Mouse (Mus musculus) olfactory bulb, adult 2 months (tissue): ENCODE data around the gene Ripply1.

Experiments used
- CTCF ChIP-seq: fragments of 200-500 bp; IDR thresholded peaks from 2 replicates; pipeline ENCODE4 v1.5.1; 2012; ENCODE audit warnings: low read depth, mild to moderate bottlenecking, low read length, moderate library complexity; ENCODE audit not compliant: insufficient read depth
- POLR2A ChIP-seq: fragments of 200-500 bp; IDR thresholded peaks from 2 replicates; pipeline ENCODE4 v1.6.1; 2012; ENCODE audit warnings: mild to moderate bottlenecking, low read depth, low read length, moderate library complexity; ENCODE audit not compliant: insufficient read depth

DNA sequence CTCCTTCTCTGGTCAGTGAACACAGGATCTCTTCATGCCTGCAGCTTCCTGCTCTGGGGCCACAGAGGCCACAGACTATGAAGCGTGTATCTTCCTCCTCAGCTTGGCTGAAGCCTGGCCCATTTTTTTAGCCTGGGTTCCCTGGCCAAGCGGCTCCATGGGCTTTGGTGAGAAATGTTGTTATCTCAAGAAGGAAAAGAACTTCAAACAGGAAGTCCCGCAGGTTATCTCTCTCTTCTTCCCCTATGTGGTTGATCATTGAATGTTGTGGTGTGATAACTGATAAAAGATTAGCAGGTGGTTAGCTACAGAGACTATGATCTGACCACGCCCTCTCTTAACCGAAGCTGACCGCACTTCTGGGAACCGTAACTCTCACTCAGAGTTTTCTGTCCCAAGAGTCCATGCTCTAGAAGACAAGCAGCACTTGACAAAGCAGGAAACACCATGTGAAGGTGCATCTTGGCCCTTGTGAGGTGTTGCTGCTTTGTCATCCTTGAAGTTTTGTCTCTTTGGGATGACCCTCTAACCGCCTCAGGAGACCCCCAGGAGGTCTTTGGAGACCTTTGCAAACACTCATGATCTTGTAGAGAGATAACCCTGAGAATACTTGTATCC lies 32.0 kb upstream of the Ripply1 start:
- TF ChIP-seq CTCF (no peak), POLR2A (no peak)
